Mouse (Mus musculus) heart, postnatal 36 days (tissue): Measurements from ENCODE around the gene Tesc. TPM values are rescaled to one million over a fixed set of nuclear protein-coding genes. Genes with fewer than 3 reads are reported as not detected.

ENCODE experiments used
- DNase-seq, 2 experiments: peaks; one replicate each; pipeline ENCODE4 v3.0.0; 2021 to 2022
- intact Hi-C: fragments of 180-260 bp; cut with DNase I; formaldehyde crosslinking; loops from one replicate; pipeline ENCODE4 v1.15.1; 2025
- total RNA-seq, 2 experiments: library from RNA; stranded (reverse); gene quantifications; 2 replicates each; pipeline ENCODE4 v1.2.3; 2021

The Tesc gene
- total RNA-seq, 2 experiments from 2014 or later, result 218 to 224 TPM

DNA sequence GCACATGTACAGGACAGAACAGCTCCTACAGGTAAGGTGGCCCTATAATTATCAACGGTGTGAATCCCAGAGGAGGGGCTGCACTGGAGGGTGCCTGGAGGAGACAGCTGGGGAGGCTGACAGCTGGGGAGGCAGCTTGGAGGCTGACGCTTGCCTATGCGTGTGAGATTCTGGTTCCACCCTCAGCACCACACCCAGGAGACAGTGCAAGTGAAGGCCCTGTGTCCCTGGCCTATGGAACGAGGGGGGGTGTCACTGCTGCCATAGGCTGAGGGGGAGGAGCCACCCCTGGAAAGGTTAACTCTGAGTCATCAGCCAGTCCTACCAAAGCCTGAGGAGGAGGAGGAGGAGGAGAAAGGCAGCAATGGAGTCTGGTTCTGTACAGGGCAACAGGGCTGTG lies 40.0 kb downstream of the Tesc start:
- intact Hi-C loops, result no loop called here
- DNase-seq, result no peak

DNA sequence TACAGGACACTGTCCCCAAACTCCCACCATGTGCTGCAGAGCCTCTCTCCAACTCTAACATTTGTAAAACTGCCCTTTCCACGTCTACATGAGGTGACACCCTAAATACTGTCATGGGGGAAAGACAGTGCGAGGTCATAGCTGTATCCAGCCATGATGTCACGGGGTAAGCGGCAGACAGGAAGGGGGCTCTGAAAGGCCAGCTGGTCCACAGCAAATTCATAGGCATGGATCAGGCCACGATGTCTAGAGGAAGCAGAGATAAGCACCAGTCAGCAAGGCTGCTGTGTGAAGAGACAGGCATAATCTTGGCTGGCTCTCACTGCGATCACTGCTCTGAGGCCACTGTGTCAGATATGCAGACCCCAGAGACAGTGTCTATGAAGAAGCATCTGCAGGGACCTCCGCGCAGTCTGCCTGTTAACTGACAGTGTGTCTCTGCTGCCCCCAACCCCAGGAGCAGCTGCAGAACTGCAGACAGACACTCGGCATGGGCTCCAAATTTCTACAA lies 40.5 kb downstream of the Tesc start:
- DNase-seq, result no peak
- intact Hi-C loops, result no loop called here

DNA sequence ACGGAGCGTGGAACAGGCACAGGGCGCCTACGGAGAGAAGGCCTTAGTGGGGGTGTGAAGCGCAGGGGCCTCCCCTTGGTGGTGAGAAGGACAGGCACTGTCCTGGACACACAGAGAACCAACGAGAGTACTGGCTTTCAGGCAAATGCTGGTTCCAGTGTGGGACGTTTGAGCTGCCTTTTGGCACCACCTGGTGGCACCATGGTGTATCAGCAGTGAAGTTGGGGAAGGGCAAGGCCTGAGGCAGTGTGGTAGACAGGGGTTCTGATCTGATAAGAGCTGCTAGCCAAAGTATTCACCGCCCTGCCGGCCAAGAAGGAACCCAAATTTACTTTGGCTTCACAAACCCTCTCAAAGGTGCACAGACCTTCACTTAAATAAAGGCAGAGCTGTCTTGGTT lies 41.8 kb downstream of the Tesc start:
- intact Hi-C loops, result loop anchor here (1.0 kb wide), 1 partner anchor 65 kb away; no protein-coding TSS in a partner anchor
- DNase-seq, result peak; percentile 65 to 66

DNA sequence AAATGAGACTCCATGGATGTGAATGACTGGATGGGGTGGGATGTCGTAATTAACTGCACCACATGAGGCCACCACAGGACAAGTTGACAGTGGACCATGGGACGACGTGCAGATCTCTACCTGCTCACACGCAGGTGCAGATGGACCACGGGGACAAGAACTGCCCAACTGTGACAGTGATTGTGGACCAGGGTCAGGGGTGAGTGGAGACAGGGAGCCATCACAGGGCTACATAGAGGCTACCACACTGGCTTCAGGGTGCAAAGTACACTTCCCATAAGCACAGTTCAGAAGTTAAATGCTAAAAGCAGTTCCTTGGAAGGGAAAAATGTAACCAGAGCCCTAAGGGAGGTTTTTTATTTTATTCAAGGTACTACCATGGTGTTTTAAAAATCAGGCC lies 44.2 kb downstream of the Tesc start:
- no peak for DNase-seq
- intact Hi-C loops, result no loop called here

DNA sequence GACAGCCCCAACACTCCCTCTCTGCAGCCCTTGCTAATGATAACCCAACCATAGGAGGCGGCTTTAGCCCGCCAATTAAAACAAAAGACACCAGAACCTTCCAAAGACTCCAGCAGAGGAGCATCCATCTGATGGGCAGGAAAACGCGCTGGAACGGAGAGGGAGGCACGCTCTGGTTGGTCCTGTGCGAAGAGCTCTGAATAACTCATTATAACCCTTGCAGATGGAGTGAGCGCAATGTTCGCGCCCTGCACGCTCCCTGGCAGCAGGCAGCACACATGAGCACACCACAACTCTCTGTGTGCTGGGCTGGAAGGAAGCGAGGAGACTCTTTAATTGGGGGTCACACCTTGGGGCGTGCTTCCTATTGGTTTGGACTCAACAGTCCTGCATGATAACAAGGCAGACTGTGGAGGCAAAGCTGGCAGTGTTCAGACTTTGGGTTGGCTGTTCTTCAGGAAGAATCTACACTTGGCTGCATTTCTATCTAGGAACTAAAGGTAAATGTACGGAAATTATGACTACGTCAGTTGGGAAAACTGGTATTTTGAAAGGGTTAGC lies 45.8 kb downstream of the Tesc start:
- DNase-seq, result no peak
- intact Hi-C loops, result no loop called here

DNA sequence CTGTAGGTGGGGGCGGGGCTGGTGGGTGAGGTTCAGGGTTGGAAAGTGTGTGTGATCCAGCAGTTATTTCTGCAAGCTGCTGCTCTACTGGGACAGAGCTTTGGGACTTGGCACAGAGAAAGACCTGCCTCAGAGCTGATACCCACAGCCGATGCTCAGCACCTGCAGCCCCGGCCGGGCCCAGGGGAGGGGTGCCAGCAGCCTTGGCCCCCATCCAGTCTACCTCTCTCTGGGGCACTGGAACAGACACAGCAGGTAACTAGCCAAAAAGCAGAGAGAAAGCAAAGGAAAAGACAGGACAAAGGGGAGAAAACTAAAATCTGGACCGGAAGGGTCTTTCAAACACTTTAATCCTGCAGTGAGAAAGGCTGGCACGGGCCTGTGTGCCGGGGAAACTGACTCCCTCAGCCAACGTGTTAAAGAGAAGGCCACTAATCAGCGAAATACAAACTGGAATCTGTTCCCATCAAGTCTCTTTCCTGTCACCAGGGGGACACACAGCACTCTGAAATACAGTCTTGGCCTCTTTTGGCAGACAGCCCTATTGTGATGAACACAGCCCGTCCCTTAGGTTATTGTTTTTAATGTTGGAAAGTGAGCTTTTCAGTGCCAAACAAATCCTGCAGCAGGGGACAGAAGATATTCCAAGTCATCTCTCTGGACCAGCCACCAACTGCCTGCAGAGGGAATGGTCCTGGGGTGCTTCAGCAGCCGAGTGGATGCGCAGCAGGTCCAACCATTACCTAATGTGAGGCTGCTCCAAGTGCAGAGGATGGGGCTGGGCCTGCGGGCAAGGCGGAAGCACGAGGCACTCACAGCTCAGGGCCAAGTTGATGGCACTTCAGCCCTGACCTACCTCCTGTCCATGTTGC lies 49.4 kb downstream of the Tesc start:
- DNase-seq, result no peak

DNA sequence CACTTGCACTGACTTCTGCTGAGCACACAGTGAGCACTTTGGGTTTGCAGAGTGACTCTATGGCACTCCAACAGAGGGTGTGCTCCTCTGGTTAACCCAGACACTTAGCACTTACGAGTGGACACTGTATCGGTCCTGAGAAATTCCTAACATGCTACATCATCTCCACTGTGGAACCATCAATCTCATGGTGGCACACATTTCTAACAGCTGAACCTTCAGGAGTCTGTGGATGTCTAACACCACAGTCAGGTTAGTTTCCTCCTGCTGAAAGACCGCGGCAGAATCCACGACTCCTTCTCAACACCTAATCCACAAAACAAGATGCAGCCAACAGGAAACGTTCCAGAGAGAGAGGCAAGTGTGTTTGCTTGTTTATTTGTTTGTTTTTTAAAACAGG lies 51.0 kb downstream of the Tesc start:
- intact Hi-C loops, result no loop called here
- no peak for DNase-seq

More for the DNA sequence above, 49.4 kb downstream of the Tesc start:
- intact Hi-C loops, result no loop called here

DNA sequence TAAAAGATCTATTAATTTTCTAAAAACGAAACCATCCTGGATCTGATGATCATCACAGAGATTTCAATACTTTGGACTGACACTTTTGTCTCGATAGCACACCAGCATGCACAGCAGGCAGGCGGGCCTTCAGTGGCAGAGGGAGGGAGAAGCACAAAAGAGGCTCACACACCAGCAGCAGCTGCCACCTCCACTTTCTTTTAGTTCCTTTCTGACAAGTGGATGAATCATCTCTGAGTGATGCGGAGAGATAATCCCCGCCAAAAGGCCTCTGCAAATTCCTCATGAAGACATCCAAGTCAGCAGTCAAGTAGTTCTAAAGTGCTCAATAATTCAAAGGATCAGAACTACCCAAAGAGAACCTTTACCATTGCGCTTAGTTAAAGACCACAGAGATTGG lies 51.8 kb downstream of the Tesc start:
- intact Hi-C loops, result no loop called here
- DNase-seq, result no peak

DNA sequence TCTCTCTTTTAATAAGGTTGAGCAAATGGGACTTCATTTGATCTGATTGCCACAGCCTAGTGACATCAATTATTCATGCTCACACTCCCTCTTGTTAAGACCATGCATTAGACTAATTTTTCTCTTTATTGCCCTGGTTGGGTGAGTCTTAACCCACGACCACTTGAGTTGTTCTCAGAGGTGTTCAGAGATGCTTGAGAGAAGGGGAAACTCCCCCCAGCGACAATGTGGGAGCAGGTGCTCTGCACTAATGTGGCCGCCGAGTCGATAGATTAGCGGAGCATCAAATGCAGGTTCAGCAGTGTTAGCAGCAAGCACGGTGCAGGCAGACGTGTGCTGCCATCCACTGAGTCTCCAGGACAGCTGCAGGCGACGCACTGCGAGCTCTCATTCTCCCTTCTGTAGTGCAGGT lies 52.3 kb downstream of the Tesc start:
- no peak for DNase-seq
- intact Hi-C loops, result no loop called here

DNA sequence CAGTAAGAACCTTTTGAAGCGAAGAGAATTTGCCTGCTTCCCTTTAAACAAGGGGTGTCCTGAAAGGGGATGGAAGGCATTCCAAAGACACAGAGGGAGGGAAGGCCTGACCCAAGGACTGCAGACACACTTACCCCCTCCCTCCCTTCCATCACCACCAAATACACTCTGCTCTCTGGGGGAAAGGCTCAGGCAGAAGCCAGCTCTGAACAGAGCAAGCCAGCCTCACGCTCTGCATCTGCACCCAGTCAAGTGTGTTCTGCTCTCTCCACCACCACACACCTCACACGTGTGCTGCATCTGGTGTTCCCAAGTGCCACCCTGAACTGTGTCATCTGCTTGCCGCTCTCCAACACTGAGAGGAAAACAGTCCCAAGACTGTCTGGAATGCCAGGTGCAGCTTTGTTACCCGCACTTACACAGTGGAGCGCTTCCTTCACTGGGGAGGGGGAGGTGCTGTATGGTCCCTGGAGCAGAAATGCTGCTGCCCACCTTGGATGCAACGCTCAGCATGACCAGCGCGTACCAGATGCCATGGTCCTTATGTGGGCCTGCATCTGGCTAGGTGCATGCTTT lies 53.9 kb downstream of the Tesc start:
- intact Hi-C loops, result no loop called here

DNA sequence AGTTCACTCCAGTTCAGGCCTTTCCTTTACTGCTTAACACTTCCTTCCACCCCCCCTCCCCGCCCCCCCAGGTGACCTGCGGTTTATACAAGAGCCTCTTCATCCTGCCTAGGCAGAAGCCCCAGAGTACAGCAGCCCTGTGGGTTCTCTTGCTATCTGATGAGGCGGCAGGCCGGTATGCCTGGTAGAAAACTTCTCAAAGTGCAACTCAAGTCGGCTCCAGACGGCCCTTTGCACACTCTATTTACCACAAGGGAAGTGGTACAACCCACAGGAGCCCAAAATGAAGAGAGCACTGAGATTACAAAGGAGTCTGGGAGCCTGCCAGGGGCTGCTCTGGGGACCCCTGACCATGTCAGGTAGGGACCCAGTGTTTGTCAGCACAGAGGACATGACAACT lies 54.5 kb downstream of the Tesc start:
- DNase-seq, result no peak
- intact Hi-C loops, result no loop called here

More for the DNA sequence above, 53.9 kb downstream of the Tesc start:
- no peak for DNase-seq

DNA sequence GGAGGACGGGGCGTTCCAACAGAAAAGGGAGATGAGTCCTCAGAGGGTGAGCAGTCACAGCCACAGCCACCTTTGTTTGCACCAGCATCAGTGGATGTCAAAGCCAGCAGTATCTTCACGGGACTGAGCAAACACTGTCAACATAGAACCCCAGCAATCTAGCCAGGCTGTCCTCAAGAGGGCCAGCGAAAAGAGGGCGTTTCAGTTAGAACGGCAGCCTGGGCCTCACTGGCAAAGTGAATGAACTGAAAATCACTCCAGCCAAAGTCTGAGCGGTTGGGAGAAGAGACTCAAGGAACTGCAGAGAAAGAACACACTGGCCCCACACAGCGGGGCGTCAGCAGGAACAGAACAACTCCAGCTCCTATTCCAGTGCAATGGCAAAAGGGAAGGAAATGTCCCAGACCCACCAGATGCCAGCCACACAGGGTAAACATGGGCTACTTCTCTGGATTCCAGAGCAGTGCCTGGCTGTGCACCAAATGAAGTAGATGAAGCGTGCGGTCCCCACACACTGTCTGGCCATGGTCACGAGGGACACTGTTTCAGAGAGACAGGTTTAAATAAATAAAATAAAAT lies 55.6 kb downstream of the Tesc start:
- DNase-seq, result no peak
- intact Hi-C loops, result no loop called here

DNA sequence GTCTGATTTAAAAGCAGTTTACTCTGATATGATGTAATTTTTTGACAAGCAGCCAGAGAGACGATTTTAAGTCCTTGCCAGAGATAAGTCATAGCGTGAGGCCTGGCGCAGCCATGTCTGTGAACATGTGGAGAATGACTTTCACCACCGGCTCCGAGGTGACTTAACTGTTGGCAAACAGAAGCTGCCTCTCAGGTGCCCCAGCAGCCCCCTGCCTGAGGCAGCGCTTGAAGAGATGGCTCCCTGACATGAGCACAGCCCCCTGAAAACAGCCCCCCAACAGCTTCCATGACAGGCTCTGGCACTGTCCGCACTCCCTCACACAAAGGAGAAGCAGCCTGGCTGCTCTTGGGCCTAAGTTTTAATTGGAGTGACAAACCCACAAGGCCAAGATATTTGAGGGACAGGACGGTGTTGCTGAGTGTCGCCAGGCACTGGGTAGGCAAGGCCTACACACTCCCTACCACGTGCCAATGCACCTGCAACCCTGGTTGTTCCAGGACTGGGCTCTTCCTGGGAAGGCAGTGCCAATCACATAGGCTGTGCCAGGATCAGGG lies 56.7 kb downstream of the Tesc start:
- DNase-seq, result no peak
- intact Hi-C loops, result no loop called here

DNA sequence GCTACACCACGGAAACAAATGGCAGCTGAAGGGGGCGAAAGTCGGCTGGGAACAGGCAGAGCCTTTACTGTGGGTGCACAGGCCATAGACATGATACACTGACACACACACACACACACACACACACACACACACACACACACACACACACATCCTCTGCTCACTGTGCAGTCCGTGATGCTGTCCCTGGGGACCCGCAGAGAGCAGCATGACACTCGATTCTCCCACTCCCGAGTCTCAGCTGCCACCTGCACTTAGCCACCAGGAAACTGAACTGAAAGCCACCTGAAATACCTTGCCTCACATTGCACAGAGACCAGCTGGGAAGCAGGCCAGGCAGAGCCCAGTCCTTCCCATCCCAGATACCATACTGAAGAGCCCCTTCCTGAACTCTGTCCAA lies 57.8 kb downstream of the Tesc start:
- no peak for DNase-seq
- intact Hi-C loops, result no loop called here

DNA sequence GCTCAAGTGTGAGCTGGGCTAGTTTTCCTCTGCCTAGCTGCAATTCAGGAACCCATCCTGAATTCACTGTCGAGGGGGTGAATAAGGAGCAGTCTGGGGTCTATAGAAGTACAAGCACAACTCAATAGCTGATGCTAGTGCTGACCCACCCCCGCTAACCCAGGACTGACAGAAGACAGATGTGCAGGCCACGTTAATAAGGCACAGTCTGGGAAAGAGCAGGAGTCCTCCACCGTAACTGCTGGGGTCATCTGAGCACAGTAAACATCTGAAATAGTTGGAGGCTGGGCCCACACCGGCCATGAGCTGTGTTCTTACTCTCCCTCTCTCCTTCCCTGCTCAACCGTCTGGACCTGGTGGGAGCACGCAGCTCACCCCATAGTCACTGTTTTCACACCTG lies 59.4 kb downstream of the Tesc start:
- no peak for DNase-seq
- intact Hi-C loops, result no loop called here

DNA sequence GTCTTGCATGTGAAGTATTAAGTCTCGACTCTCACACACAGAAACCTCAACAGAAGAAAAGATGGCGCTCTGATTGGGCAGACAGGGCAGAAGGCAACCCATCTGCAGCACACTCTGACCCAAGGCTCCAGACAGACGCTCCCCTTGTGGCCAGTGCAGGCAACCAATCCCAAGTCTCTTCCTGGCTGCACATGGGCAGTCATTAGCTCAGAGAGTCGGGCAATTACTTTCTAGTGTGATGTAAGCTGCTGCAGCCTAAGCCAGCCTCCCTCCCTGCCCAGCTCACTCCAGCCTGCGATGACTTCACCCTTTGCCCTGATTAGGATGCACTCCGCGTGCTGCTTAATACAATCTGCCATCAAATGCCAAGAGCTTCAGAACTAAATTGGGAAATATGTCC lies 61.6 kb downstream of the Tesc start:
- DNase-seq, result peak in 1 of 2 experiments; percentile 46
- intact Hi-C loops, result no loop called here

DNA sequence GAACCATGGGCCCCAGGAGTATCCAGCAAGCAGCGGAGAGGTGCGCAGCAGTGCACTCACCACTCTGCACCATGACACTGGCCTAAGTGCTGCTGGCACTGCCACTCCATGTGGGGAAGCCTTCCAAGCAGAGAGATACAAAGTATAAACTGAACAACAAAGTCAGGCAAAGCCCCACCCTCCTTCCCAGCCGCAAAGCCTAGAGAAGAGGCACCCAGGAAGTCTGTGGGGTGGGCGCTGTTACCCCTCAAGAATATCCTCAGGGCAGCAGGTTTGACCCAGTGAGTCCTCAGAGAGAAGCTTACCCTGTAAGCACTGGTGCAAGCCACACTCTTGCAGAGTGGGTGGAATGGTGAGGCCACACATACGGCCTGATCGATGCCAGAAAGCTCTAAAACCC lies 62.6 kb downstream of the Tesc start:
- no peak for DNase-seq
- intact Hi-C loops, result no loop called here

DNA sequence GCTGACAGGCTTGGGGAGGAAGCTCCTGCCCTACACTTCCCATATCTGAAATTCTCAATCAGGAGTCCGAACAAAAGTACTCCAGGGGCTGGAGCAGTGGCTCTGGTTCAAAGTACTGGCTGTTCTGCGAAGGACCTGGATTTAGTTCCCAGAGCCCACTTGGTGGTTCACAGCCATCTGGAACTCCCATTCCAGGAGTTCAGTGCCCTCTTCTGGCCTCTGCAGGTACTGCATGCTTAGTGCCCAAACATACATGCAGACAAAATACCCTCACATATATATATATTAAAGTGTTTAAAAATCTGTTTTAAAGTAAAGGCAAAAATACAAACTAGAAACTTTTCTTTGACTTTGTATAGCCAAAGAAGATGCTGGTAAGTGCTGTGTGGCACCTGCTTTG lies 63.3 kb downstream of the Tesc start:
- intact Hi-C loops, result no loop called here
- DNase-seq, result peak in 1 of 2 experiments; percentile 62

DNA sequence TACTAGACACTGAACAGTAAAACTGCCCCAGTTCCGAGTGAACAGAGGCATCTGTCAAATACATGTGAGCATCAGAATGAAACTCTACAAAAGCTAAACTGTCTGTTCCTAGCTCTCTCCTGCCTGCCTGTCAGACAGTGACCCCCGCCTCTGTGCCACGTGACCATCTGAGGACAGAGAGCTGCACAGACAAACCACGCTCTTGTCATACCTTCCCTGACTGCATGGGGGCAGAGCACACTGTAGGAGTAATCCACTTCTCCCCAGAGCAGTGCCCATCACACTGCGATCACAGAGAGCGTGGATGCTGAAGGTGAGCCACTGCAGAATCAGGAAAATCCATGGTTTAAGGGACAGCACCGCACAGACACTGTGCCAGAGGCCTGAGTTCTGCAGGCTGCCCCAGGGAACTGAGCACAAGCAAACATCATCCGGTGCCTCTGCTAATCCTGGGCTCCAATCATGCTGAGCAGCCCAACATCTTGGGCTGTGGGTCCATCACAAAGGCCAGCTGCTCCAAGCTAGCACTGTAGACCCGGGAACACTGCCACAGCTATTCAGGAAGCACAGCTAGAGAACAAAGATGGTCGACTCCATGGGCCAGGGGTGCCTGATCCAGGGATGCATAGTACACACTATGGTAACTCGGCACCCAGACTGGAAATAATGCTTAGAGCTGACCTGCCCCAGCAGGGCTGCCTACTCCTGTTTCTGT lies 65.9 kb downstream of the Tesc start:
- intact Hi-C loops, result no loop called here
- no peak for DNase-seq

DNA sequence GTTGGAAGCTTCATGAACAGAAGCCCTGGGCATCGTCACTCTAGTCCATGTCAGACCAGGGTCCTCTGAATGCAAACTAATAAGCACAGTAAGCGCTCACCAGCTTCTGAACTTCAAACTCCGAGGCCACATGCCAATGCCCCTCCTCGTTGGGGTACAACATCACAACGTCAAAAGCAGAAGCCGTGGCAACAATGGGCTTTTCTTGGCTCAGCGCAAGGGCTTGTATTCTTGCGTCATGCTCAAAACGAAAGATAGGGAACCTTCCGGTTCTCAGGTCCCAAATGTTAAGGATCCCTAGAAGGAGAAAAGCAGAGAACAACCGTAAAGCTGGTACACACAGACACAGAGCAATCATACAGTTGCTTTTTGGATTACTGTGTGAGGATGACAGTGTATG lies 67.9 kb downstream of the Tesc start:
- DNase-seq, result no peak
- intact Hi-C loops, result no loop called here

DNA sequence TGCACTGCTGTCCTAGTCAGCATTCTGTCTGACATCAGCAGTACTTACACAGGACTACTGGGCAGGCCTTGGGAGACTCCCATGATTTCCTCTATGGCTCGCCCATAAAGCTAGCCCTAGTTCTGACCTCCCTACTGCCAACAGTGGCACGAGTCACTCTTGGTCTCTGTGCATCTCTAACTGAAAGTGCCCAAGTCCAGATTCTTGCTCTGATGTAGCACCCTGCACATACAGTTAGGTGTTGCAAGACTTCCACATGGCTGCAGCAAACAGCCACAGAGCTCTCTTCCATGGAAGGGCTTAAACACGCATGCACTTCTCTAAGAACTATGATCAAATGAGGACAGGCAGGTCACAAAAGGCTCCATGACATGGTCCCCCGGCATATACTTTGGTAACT lies 68.3 kb downstream of the Tesc start:
- DNase-seq, result no peak
- intact Hi-C loops, result no loop called here
